Mouse (Mus musculus): ENCODE measurements at regions not wholly inside any gene's neighbourhood (a gene's known extent, or its start where the extent isn't known, plus 50 kb on each side); places are given as distances from the start of the nearest gene placed in this dataset.

GRCm38 (mm10) chr3:130964088-130964487, 146.2 kb upstream of the Lef1 start:
- Histone ChIP-seq H3K79me3 (ENCODE audit: low read depth) (no peaks in the 10 kb centered on the region), H3K79me2 (ENCODE audit: control insufficient read depth, insufficient read depth) (no peaks in the 10 kb centered on the region), H3K27me3 (ENCODE audit: control insufficient read depth, insufficient read depth, insufficient read length) (no peaks in the 10 kb centered on the region), H3ac (ENCODE audit: control insufficient read depth, insufficient read length, low read depth) (no peak overlapping the region), H3K36me3 (ENCODE audit: control insufficient read depth, insufficient read depth) (no peaks in the 10 kb centered on the region), H3K4me3 (ENCODE audit: insufficient read depth, poor library complexity, severe bottlenecking) (no peak overlapping the region)
- TF ChIP-seq CEBPB (IDR thresholded peaks at IDR 0.05; ENCODE audit: low read depth), result no peak
- no peak for TF ChIP-seq CTCF (IDR thresholded peaks at IDR 0.05; ENCODE audit: control insufficient read depth, insufficient read depth, insufficient read length)
- TF ChIP-seq FOSL1 (IDR thresholded peaks at IDR 0.05; ENCODE audit: insufficient read depth, low read length, poor library complexity, severe bottlenecking), result no peak
- TF ChIP-seq MYOD1 (IDR thresholded peaks at IDR 0.05; ENCODE audit: control insufficient read depth, insufficient read length, low read depth), result no peak
- TF ChIP-seq USF1 (IDR thresholded peaks at IDR 0.05; ENCODE audit: low read depth), result no peak
- no peak for TF ChIP-seq MAX (IDR thresholded peaks at IDR 0.05)

DNA sequence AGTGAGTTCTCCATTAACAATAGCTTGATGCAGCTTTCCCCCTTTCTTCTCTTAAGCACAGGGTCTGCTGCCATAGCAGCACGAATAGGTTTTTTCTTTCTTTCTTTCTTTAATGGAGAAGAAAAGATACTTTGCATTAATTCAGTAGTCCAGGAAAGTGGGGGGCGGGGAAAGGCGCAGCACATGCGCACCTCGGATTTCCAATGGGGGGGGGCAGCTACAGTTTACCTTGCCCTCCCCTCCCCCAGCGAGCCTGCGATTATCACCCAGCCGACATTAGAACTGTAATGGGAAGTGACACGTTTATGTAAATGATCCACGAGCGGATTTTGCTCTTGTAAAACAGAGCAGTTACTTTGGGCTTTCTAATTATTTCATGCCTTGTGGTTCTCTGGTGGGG, 146.6 kb upstream of the Lef1 start:
- Histone ChIP-seq H3ac (ENCODE audit: control insufficient read depth, insufficient read length, low read depth) (no peak overlapping the region), H3K79me3 (ENCODE audit: low read depth) (no peaks in the 10 kb centered on the region), H3K27me3 (ENCODE audit: control insufficient read depth, insufficient read depth, insufficient read length) (no peaks in the 10 kb centered on the region), H3K36me3 (ENCODE audit: control insufficient read depth, insufficient read depth) (no peaks in the 10 kb centered on the region), H3K79me2 (ENCODE audit: control insufficient read depth, insufficient read depth) (no peaks in the 10 kb centered on the region), H3K4me3 (ENCODE audit: insufficient read depth, poor library complexity, severe bottlenecking) (no peak overlapping the region)
- TF ChIP-seq MAX (IDR thresholded peaks at IDR 0.05) (no peak), CTCF (IDR thresholded peaks at IDR 0.05; ENCODE audit: control insufficient read depth, insufficient read depth, insufficient read length) (no peak), CEBPB (IDR thresholded peaks at IDR 0.05; ENCODE audit: low read depth) (no peak), MYOD1 (IDR thresholded peaks at IDR 0.05; ENCODE audit: control insufficient read depth, insufficient read length, low read depth) (no peak), FOSL1 (IDR thresholded peaks at IDR 0.05; ENCODE audit: insufficient read depth, low read length, poor library complexity, severe bottlenecking) (no peak), USF1 (IDR thresholded peaks at IDR 0.05; ENCODE audit: low read depth) (no peak), MYOG (IDR thresholded peaks at IDR 0.05; ENCODE audit: control insufficient read depth, extremely low read depth, insufficient read length) (no peak)

DNA sequence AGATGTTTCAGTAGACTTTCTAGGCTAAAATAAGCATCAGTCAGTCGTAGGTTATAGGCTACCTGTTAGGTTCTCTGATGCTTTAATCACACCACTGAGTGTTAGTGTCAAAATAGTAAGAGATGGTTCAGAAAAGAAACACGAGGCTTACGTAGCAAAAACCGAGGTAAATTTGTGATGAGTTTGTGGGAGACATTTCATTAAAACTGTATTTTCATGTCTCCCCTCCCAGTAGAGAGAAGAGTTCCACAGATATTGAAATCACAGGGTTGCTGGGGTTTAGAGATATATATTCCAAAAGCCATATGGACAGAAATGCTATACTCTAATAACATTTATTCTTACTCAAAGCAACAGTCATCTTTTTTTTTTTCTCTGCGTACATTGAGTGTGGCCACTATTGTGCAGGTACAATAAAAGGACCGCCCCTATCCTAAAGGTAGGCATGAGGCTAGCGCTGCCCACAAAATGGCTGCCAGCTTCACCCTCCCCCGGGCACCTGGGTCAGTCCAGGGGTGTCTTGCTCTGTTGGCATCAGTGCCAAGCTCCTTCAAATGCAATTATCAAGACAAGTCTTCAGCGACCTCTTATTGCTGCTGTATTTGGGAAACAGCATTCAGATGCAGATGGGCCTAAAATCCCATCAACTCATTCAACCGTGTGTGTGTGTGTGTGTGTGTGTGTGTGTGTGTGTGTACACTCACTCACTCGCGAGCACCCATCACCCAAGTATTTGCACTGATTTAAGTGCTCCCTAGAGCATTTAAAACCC, 147.4 kb upstream of the Lef1 start:
- no peak for TF ChIP-seq MYOG (IDR thresholded peaks at IDR 0.05; ENCODE audit: control insufficient read depth, extremely low read depth, insufficient read length)
- no peak for TF ChIP-seq USF1 (IDR thresholded peaks at IDR 0.05; ENCODE audit: low read depth)
- no peak for TF ChIP-seq MAX (IDR thresholded peaks at IDR 0.05)
- Histone ChIP-seq H3ac (ENCODE audit: control insufficient read depth, insufficient read length, low read depth) (no peak overlapping the region), H3K79me3 (ENCODE audit: low read depth) (no peaks in the 10 kb centered on the region), H3K79me2 (ENCODE audit: control insufficient read depth, insufficient read depth) (no peaks in the 10 kb centered on the region), H3K27me3 (ENCODE audit: control insufficient read depth, insufficient read depth, insufficient read length) (no peaks in the 10 kb centered on the region), H3K36me3 (ENCODE audit: control insufficient read depth, insufficient read depth) (no peaks in the 10 kb centered on the region), H3K4me3 (ENCODE audit: insufficient read depth, poor library complexity, severe bottlenecking) (no peak overlapping the region)

GRCm38 (mm10) chr3:130962151-130962633, 148.1 kb upstream of the Lef1 start:
- Histone ChIP-seq H3ac (ENCODE audit: control insufficient read depth, insufficient read length, low read depth) (no peak overlapping the region), H3K27me3 (ENCODE audit: control insufficient read depth, insufficient read depth, insufficient read length) (no peaks in the 10 kb centered on the region), H3K4me3 (ENCODE audit: insufficient read depth, poor library complexity, severe bottlenecking) (no peak overlapping the region), H3K79me2 (ENCODE audit: control insufficient read depth, insufficient read depth) (no peaks in the 10 kb centered on the region), H3K79me3 (ENCODE audit: low read depth) (no peaks in the 10 kb centered on the region), H3K36me3 (ENCODE audit: control insufficient read depth, insufficient read depth) (no peaks in the 10 kb centered on the region)
- TF ChIP-seq MYOD1 (IDR thresholded peaks at IDR 0.05; ENCODE audit: control insufficient read depth, insufficient read length, low read depth) (no peak), USF1 (IDR thresholded peaks at IDR 0.05; ENCODE audit: low read depth) (no peak), MYOG (IDR thresholded peaks at IDR 0.05; ENCODE audit: control insufficient read depth, extremely low read depth, insufficient read length) (no peak), FOSL1 (IDR thresholded peaks at IDR 0.05; ENCODE audit: insufficient read depth, low read length, poor library complexity, severe bottlenecking) (no peak), MAX (IDR thresholded peaks at IDR 0.05) (no peak), CEBPB (IDR thresholded peaks at IDR 0.05; ENCODE audit: low read depth) (no peak), CTCF (IDR thresholded peaks at IDR 0.05; ENCODE audit: control insufficient read depth, insufficient read depth, insufficient read length) (no peak)

DNA sequence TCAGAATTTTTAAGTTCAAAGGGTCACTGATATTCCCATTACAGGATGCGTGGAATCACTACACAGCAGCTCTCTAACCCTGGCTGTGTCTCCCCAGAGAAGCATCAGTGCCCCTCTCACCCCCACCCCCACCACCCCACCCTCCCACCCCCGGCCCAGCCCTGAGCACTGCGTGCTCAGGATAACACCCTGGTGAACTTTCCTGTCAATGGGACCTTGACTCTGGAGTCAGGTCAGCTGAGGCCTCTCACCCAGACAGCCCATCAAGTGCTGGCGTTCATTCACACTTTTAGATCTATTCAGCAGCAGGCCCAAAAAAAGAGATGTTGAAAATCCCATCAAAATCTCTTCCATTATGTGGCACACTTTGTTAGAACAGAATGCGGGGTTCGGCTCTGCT, 148.6 kb upstream of the Lef1 start:
- Histone ChIP-seq H3K36me3 (ENCODE audit: control insufficient read depth, insufficient read depth) (no peaks in the 10 kb centered on the region), H3K79me2 (ENCODE audit: control insufficient read depth, insufficient read depth) (no peaks in the 10 kb centered on the region), H3K79me3 (ENCODE audit: low read depth) (no peaks in the 10 kb centered on the region), H3K27me3 (ENCODE audit: control insufficient read depth, insufficient read depth, insufficient read length) (no peaks in the 10 kb centered on the region), H3K4me3 (ENCODE audit: insufficient read depth, poor library complexity, severe bottlenecking) (no peak overlapping the region), H3ac (ENCODE audit: control insufficient read depth, insufficient read length, low read depth) (no peak overlapping the region)
- TF ChIP-seq FOSL1 (IDR thresholded peaks at IDR 0.05; ENCODE audit: insufficient read depth, low read length, poor library complexity, severe bottlenecking) (no peak), CEBPB (IDR thresholded peaks at IDR 0.05; ENCODE audit: low read depth) (no peak), USF1 (IDR thresholded peaks at IDR 0.05; ENCODE audit: low read depth) (no peak), MYOD1 (IDR thresholded peaks at IDR 0.05; ENCODE audit: control insufficient read depth, insufficient read length, low read depth) (no peak), MYOG (IDR thresholded peaks at IDR 0.05; ENCODE audit: control insufficient read depth, extremely low read depth, insufficient read length) (no peak), MAX (IDR thresholded peaks at IDR 0.05) (no peak), CTCF (IDR thresholded peaks at IDR 0.05; ENCODE audit: control insufficient read depth, insufficient read depth, insufficient read length) (no peak)

DNA sequence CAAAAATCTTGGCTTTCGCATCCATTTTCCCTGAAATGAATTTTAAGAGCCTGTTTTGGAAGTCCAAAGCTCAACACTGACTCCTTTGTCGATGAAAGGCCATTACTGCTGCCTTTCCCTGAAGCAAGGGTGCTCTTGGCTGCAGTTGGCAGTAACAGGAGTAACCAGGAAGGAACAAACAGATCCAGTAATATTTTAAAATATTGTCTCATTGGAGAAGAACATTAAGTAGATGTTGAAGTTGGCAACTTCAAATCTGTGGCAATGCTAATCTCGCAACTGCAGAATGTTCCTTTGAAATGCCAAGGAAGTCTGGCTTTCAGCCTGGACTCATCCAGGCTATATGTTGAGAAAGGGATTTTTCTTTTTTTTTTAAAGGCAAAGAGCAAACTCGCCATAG, 154.3 kb upstream of the Lef1 start:
- no peak overlapping the region for H3ac ChIP-seq (ENCODE audit: control insufficient read depth, insufficient read length, low read depth)
- H3K36me3 ChIP-seq (ENCODE audit: control insufficient read depth, insufficient read depth), result no peaks in the 10 kb centered on the region
- TF ChIP-seq FOSL1 (IDR thresholded peaks at IDR 0.05; ENCODE audit: insufficient read depth, low read length, poor library complexity, severe bottlenecking) (no peak), MYOG (IDR thresholded peaks at IDR 0.05; ENCODE audit: control insufficient read depth, extremely low read depth, insufficient read length) (no peak), CTCF (IDR thresholded peaks at IDR 0.05; ENCODE audit: control insufficient read depth, insufficient read depth, insufficient read length) (no peak), MAX (IDR thresholded peaks at IDR 0.05) (no peak), MYOD1 (IDR thresholded peaks at IDR 0.05; ENCODE audit: control insufficient read depth, insufficient read length, low read depth) (no peak), USF1 (IDR thresholded peaks at IDR 0.05; ENCODE audit: low read depth) (no peak), CEBPB (IDR thresholded peaks at IDR 0.05; ENCODE audit: low read depth) (no peak)
- no peak overlapping the region for H3K4me3 ChIP-seq (ENCODE audit: insufficient read depth, poor library complexity, severe bottlenecking)
- no peaks in the 10 kb centered on the region for H3K79me2 ChIP-seq (ENCODE audit: control insufficient read depth, insufficient read depth)
- H3K27me3 ChIP-seq (ENCODE audit: control insufficient read depth, insufficient read depth, insufficient read length), result no peaks in the 10 kb centered on the region
- no peaks in the 10 kb centered on the region for H3K79me3 ChIP-seq (ENCODE audit: low read depth)
